Mouse (Mus musculus): ENCODE measurements around the gene Coro6.

Gene Coro6

GRCm38 (mm10) chr11:77508068-77509021 is 46.1 kb downstream of the Coro6 start:
- CTCF ChIA-PET: interaction anchor here (0.6 to 1.3 kb wide), 2 partner anchors 34 to 122 kb away, joined by 3 to 4 read pairs; no protein-coding TSS in a partner anchor

GRCm38 (mm10) chr11:77511336-77511735 is 49.1 kb downstream of the Coro6 start:
- CTCF ChIA-PET: no interaction called here

- CTCF ChIA-PET: interaction anchor here (0.6 kb wide), 1 partner anchor 746 kb away, joined by 4 read pairs; no protein-coding TSS in a partner anchor
Measured at GRCm38 (mm10) chr11:77512891-77513810, 50.9 kb downstream of the Coro6 start.

DNA sequence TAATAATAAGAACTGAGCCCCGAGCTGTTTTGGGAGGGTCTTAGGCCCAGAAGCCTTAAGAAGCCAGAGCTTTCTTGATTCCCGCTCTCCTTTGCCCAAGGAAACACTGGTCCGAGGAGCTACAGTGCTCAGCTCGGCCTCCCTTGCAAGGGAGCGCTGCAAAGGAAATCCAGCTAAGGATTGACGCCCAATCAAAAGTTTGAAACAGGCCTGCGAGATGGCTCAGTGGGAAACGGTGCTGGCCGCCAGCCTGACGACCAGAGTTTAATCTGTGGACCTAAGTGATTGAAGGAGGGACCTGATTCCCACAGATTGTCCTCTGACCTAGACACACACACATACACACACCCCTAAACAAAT is 51.6 kb downstream of the Coro6 start:
- CTCF ChIA-PET: interaction anchor here (0.5 to 0.6 kb wide), 2 partner anchors 191 to 745 kb away, joined by 4 to 5 read pairs; no protein-coding TSS in a partner anchor

GRCm38 (mm10) chr11:77514281-77514831 is 52.1 kb downstream of the Coro6 start:
- CTCF ChIA-PET: interaction anchor here (0.5 kb wide), 1 partner anchor 191 kb away, joined by 5 read pairs; no protein-coding TSS in a partner anchor

DNA sequence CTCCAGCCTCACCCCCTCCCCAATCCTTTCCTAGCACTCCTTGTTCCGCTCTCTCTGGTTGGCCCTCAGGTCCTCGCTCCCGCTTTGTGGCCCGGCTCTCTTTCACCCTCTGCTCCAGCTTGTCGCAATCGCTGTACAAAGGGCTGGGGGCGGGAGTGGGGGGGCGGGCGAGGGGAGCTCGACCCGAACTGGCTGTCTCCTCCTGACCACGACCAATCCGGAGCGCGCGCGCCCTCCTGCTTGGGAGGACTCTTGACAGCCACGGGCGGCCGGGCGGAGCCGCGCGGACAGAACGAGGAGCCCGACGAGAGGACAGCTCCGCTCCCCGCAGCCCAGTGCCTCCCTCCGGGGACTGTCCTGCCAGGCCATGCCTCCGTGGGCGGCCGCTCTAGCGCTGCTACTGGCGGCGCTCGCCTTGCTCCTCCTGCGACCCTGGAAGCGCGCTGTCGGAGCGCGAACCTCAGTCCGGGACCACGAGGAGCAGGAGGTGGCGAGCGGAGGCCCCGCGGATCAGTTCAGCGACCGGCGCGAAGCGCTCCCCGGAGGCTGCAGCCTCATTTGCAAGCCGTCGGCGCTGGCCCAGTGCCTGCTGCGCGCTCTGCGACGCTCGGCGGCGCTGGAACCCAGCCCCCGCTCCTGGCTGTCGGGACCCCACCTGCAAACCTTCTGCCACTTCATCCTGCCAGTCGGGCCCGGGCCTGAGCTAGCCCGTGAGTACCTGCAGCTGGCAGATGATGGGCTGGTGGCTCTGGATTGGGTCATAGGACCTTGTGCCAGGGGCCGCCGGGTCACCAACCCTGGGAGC is 52.8 kb downstream of the Coro6 start, which contains the start of gene Abhd15:
Abhd15 (plus strand) TSS at position 290 of the 805 bp plus-strand sequence.
- CTCF ChIA-PET: interaction anchor here (1.0 kb wide), 1 partner anchor 24 kb away, joined by 4 read pairs; no protein-coding TSS in a partner anchor

DNA sequence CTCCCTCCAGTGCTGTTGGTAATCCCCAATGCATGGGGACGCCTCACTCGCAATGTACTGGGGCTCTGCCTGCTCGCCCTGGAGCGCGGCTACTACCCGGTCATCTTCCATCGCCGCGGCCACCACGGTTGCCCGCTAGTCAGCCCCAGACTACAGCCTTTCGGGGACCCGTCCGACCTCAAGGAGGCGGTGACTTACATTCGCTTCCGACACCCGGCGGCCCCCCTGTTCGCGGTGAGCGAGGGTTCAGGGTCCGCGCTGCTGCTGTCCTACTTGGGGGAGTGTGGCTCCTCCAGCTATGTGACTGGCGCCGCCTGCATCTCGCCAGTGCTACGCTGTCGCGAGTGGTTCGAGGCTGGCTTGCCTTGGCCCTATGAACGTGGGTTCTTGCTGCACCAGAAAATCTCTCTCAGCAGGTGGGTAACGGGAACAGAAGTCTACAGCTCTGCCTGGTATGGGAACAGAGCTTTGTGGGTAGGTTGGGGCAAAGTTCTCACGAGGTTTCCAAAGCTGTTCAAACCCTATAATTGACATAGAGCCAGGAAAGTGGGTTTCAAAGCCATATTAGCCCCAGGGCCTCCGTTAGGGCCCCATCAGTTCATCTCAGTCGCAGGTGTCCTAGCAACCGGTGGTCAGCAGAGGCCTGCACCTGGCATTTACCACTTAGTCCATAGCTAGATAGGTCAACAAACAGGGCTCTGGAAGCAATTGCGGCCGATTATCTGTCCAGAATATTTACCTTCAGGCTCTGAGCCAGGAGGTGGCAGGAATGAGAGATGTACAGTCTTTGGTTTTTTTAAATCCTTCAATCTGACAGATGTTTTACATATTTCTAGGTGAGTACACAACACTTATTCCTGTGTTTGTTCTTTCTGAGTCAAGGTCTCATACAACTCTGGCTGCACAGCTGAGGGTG is 53.7 kb downstream of the Coro6 start, which contains the start of gene Trp53i13:
Trp53i13 (minus strand) TSS at position 344 of the 916 bp plus-strand sequence.
- CTCF ChIA-PET: interaction anchor here (1.0 kb wide), 1 partner anchor 24 kb away, joined by 4 read pairs; no protein-coding TSS in a partner anchor

DNA sequence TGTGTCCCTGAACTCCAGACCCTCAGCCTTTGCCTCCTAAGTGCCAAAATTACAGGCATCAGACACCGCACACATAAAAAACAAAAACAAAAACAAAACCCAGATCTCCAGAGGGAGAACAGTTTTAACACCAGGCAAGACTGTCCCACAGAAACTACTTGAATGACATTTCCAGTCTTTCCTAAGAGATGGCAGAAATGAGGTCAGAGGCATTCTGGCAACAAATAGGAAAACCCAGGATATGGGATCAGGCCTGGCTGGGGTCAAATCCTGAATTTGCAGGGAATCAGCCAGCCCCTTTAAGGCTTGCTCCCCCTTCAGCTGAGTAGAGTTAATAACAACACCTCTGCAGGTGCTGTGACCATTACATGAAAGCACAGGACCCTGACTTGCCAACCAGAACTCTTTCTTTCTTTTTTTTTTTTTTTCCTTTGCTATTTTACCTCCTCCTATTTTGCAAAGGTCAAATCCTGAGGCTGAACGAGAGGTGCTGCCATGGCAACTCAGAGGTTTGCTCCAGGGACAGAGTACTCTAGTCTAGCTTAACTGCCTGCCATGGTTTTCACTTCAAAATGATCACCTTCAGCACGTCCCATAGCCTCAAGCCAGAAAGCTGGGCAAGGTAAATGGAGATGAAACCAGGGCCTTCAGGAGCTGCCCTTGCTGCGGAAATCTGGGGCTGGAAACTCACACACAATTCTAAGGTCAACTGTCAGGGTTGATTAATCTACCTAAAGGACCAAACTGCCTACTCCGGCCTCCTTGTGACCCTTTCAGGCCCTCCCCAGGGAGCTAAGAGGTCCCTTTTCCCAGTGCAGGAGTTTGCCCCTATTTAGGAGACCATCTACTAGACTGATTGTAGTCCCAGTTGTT is 54.6 kb downstream of the Coro6 start:
- CTCF ChIA-PET: no interaction called here

DNA sequence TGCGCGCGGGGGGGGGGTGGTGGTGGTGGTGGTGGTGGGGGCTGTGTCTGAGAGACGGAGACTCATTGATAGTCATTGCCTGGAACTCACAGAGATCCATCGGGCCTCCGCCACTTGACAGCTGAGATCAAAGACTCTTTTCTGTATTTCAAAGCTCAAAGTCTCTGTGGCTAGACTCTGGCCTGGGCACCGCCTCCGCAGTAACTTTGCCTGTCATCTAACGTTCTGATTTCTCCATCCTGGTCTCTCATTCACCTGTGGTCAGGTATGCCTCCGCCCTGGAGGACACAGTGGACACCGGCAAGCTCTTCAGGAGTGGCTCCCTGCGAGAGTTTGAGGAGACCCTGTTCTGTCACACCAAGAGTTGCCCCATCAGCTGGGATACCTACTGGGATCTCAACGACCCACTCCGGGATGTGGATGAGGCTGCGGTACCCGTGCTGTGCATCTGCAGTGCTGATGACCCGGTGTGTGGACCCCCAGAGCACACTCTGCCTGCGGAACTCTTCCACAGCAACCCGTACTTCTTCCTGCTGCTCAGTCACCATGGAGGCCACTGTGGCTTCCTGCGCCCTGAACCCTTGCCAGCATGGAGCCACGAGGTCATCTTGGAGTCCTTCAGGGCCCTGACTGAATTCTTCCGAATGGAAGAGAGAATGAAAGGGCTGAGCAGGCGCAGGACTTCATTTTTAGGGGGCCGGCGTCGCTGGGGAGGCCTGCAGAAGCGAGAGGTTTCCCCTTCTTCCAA is 56.0 kb downstream of the Coro6 start:
- CTCF ChIA-PET: no interaction called here

GRCm38 (mm10) chr11:77519043-77519442 is 56.8 kb downstream of the Coro6 start, which contains the start of gene Gm10392:
Gm10392 (minus strand) TSS chr11:77519198.
- CTCF ChIA-PET: no interaction called here
